16 mouse cellular contexts compared by ENCODE assay signal in genomic region chr9:95389956-95390355, GRCm38 (mm10). TPM values are rescaled to one million over a fixed set of nuclear protein-coding genes. Genes with fewer than 3 reads are reported as not detected.
"Had no signal": no experiment of that assay in that cellular context is flagged by ENCODE, and none has a peak within 500 bp of the region (broad histone marks: within the 10 kb centered on the region; RNA-seq: fewer than 3 reads in every experiment).

No protein-coding gene starts in this region.

- H3K27ac ChIP-seq: lung, embryonic 15.5 days; macrophage; midbrain, embryonic 13.5 days; midbrain, embryonic 15.5 days; neural tube, embryonic 12.5 days; stomach, embryonic 15.5 days; stomach, postnatal 0 days had no signal

- H3K9me3 ChIP-seq: lung, embryonic 15.5 days; megakaryocyte, embryonic 14.5 days; midbrain, embryonic 13.5 days; midbrain, embryonic 15.5 days; neural tube, embryonic 12.5 days; stomach, embryonic 15.5 days had no signal

- ATAC-seq: lung, postnatal 0 days; midbrain, embryonic 13.5 days; midbrain, embryonic 15.5 days had no signal

- H3K4me1 ChIP-seq: midbrain, embryonic 15.5 days; neural tube, embryonic 12.5 days; stomach, embryonic 15.5 days had no signal

- DNase-seq: lung, postnatal 14 days; lung, postnatal 36 days; right cerebral cortex, postnatal 14 days; thymus, adult 2 months; thymus, postnatal 25 days; thymus, postnatal 4 days had no signal

- H3K36me3 ChIP-seq: lung, embryonic 15.5 days; midbrain, embryonic 13.5 days; midbrain, embryonic 15.5 days; neural tube, embryonic 12.5 days; stomach, embryonic 15.5 days had no signal

- H3K27me3 ChIP-seq: lung, embryonic 15.5 days; midbrain, embryonic 13.5 days; neural tube, embryonic 12.5 days; stomach, embryonic 15.5 days had no signal

- H3K4me2 ChIP-seq: lung, embryonic 15.5 days; midbrain, embryonic 11.5 days; midbrain, embryonic 13.5 days; midbrain, embryonic 15.5 days; neural tube, embryonic 12.5 days; stomach, embryonic 15.5 days had no signal

- H3K9ac ChIP-seq: lung, embryonic 15.5 days; midbrain, embryonic 13.5 days; midbrain, embryonic 15.5 days; neural tube, embryonic 12.5 days; stomach, embryonic 15.5 days had no signal

- H3K4me3 ChIP-seq: lung, embryonic 15.5 days; megakaryocyte, embryonic 14.5 days; midbrain, embryonic 13.5 days; midbrain, embryonic 15.5 days; neural tube, embryonic 12.5 days; stomach, embryonic 15.5 days had no signal

RNA-seq across cellular contexts. Expression of gene Chst2, which starts 16.6 kb away (rescaled TPM):
- polyA plus RNA-seq: macrophage had no signal
